Mouse (Mus musculus) c-Kit-positive CD71-positive TER-119-negative erythroid progenitor cells, embryonic 14.5 days (primary cell): ENCODE measurements around the gene Piezo1.

Source experiments
- DNase-seq: peaks from one replicate; pipeline ENCODE4 v3.0.0-alpha.2; 2013; ENCODE audit warnings: low read depth

Gene Piezo1

DNA sequence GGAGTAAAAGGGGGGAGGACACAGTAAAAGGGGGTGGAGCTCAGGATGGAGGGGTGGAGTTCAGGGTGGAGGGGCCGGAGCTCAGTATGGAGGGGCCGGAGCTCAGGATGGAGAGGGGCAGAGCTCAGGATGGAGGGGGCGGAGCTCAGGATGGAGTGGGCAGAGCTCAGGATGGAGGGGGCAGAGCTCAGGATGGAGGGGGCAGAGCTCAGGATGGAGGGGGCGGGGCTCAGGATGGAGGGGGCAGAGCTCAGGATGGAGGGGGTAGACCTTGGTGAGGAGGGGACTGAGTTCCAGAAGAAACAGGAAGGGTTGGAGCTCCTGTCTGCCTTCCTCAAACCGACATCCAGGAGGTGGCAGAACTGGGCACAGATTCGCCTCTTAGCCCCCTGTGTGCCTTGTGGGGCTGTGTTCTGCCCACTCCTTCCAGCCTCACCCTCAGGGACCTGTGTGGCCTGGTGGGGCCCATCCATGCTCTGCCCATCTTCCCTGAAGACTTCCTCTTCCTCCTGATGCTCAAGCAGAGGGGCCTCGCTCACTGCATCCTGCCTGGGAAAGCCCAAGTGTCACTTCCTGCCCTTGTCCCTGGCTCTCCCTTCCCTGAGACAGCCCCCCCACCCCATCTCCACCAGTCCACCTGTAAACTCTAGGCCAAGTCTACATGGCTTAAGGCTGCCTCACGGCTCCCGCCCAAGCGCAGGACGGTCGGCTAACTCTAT lies 54.0 kb downstream of the Piezo1 start:
- no peak for DNase-seq

DNA sequence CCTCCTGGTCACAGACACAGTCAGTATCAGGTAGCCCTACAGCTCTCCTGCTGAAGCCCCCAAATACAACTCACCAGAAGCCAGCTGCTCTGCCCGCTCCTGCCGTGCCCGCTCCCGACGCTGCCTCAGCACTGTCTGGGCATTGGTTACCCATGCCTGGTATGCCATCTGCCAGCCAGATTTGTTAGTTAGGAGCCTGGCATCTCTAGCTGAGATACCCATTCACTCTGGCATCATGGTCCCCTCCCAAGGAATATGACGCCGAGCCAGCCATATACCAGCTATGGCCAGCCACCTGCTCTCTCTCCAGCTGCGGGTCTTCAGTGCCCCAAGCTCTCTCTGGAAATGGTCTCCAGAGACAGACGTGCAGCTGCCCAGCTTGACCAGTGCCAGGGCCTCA lies 62.7 kb downstream of the Piezo1 start:
- no peak for DNase-seq

DNA sequence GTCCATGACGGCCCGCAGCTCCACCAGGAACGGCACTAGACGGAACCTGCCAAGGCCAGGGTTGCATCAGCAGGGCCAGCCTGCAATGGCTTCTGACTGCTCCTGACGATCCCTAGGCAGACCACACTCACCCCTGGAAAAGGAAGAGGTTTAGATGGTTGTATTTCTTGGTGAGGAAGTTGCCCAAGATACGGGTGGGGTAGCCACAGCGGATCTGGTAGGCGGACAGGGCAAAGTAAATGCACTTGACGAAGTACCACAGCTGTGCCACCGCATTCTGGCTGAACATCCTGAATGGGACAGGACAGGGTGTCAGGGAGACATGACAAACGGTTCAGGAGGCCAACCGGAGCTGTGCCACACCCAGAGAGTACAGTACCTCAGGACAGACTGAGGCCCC lies 66.3 kb downstream of the Piezo1 start:
- no peak for DNase-seq

DNA sequence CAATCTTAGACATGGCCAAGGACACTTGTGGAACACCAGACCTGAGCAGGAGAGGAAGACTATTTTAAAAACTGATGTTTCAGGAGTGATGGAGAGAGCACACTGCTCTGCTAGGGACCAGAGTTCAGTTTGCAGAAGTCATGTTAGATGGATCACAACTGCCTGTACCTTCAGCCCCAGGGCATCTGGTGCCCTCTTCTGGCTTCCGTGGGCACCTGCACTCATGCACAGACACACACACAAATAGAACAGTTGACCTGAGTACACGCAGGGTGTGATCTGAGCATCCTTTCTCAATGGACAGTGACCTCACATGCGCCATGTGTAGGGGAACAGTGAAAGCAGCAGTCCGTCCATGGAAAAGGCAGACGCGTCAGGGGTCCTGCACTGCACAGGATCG lies 67.3 kb downstream of the Piezo1 start:
- DNase-seq = no peak

DNA sequence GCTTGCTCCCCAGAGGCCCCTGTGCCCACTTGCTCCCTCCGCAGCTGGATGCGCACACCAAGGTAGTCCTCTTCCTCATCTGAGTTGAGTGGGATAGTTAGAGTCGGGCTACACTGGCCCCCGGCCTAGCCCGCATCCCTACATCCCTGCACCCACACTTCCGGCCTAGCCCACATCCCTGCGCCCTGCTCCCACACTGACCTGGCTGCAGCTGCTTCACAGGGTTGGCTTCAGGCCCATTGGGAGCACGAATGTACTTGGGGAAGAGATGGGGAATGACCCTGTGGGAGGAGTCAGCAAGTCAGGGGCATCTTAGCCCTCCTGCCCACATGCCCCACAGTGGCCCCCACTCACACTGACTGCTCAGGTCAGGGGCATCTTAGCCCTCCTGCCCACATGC lies 68.7 kb downstream of the Piezo1 start:
- no peak for DNase-seq

DNA sequence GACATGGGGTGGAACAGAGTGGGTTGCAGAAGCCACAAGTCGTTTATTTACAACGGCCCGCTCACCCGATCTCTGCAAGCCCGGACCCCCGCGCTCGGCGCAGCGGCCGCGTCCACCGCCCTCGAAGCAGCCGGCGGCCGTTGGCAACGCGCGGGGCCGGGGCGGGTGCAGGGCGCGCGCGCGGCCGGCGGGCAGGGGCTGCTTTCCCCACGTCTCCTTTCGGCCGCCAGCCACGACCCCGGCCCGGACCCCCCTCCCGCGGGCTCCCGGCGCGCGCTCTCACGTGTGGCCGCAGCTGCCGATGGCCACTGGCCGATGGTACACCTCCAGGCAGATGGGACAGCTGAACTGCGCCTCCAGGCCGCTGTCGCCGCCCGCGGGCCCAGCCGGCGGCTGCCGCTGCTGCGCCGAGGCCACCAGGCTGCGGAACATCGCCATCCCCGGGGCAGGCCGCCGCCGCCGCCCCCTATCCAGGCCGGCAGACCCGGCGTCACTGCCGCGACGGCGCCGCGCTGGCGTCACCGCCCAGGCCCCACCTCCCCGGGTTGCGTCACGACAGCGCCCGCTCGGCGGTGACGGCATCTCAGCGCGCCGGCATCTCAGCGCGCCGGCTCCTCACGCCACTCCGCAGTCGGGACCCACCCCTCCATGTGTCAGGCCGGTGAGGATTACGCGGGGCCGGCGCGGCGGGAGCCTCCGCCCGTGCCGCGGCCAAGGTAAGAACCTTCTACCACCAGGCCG lies 75.4 kb downstream of the Piezo1 start, which contains the start of the genes Rnf166 and Ctu2:
Rnf166 (minus strand) TSS at position 485 of the 741 bp plus-strand sequence.
Ctu2 (plus strand) TSS at position 564 of the 741 bp plus-strand sequence.
- DNase-seq = peak; percentile 76

DNA sequence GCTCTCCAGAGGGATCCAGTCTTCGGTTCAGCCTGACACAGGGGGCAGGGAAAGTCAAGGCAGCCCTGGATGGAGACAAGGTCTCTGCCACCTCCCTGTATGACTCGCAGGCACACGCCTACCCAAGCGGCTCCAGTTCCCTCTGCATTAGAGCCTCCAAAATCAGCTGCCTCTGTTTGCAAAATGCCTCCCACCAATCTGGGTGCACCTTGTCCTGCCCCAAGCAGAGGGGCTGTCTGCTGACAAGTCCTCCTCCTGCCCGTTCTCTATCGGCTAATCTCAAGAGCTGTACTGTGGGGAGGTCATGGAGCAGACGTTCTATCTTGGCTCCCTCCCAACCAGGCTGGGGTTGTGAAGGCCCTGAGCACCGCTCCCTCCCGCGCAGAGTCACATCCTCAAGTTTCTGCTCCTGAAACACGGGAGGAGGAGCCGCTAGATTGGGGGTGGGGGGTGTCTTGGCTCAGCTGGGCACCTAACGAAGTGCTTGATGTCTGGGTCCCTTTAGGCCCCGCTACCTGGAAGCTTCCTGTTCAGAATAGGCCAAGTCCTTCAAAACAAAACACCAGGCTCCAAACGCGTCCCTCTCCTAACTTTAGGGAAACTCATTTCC lies 76.1 kb downstream of the Piezo1 start:
- DNase-seq = peak; percentile 49

DNA sequence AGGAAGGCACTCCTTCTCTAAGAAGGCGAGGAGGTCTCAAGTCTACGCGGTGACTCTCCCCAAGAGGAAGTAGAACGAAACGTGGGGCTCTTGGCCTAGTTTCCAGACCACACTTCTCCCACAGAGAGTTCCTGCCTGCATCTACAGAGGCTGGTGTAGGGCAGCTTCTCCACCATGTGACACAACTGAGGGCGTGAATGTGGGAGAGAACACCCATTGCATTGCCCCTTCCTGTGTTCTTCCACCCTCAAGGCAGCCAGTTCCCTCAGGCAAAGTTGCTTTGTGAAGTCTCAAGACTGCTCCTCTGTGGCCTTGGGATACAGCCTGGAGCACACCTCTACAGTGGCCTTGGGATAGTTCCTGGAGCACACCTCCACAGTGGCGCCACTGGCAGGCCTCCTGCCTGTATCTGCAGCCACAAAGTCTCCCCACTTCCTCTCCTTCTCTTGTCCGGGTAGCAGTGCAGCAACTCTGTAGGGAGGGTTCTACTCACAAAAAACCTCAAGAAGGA lies 77.2 kb downstream of the Piezo1 start:
- DNase-seq = no peak

DNA sequence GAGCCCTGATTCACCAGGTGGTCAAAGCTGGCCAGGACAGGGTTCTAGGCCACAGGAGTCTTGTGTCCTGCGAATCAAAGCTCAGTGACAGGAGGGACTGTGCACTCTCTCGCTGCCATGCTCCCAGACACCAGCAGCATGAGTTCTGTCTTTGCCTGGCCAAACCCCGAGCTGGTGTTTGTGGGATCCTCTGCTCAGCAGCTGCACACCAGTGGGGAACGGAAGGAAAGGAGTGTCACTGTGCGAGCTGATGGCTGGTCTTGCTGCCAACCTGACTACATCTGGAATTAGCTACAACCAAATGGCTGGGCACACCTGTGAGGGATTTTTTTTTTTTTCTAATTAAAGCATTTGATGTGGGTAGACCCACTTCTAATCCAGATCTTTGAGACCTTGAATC lies 80.4 kb downstream of the Piezo1 start:
- DNase-seq = no peak

DNA sequence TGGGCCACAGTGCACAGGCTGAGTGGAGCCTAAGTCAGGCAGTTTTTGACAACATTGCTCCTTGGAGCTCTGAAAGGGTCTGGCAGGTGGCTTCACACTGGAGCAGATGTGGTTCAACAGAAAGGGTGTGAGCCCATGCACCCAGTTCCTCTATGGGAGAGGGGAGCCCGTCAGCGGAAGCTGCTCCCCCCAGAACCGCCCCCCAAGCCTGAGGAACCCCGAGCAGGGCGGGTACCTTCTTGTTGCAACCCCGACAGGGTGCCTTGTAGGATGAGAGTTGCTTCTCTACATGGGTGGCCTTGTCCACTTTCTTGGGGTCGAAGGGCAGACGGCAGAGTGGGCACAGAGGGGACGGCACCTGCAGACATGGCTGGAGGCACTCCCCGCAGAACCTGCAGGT lies 81.2 kb downstream of the Piezo1 start:
- DNase-seq = no peak

DNA sequence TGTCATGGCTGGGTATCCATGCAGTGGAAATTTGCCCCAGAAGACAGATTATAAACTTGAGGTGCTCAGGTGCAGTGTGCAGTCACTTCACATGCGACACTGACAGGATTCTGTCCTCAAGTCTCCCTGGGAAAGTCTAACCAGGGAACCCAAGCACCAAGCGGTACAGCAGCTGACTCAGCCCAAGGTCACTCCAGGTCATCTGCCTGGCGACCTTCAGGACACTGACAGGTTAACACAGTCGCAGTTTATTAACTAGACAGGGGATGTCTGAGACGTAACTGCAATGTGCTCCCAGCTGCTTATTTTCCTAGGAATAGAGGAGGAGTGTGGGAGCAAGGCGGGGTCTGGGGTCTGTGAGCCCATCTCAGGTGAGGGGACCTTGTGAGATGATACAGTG lies 81.7 kb downstream of the Piezo1 start:
- DNase-seq = no peak

DNA sequence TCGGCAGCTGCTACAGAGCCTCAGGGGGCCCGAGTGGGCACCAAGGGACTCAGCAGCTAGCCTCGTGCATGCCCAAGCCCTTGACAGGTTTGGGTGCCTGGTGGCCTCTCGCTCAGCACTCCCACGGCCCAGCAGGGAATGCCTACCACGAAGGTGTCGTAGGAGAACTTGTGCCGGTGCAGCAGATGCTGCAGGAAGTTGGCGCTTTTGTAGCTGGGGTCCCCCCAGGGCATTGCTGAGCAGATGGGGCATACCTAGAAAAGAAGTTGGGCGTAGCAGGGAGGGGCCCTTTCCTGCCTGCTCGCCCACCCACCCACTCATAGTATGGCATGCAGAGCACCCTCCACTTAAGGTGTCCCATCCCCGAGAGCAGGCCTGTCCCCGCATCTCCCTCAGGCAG lies 83.3 kb downstream of the Piezo1 start:
- no peak for DNase-seq

DNA sequence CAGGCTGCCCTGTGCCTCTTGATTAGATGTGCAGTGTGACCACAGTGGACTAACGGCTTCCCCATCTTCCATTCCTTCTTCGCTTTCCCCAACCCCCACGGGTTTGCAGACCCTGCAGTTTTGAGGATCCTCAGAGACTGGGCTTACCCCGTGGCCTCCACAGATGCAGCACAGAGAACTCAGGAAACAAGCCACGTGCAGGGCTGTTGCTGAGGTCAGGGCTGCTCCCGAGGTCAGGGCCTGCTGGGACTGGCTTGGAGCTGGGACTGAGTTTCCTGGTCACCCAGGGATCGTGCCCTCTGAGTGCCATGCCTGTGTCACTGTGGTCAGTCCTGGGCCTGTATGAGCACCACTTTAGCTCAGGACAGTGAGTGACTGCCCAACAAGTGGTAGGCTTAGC lies 86.1 kb downstream of the Piezo1 start:
- DNase-seq = no peak

DNA sequence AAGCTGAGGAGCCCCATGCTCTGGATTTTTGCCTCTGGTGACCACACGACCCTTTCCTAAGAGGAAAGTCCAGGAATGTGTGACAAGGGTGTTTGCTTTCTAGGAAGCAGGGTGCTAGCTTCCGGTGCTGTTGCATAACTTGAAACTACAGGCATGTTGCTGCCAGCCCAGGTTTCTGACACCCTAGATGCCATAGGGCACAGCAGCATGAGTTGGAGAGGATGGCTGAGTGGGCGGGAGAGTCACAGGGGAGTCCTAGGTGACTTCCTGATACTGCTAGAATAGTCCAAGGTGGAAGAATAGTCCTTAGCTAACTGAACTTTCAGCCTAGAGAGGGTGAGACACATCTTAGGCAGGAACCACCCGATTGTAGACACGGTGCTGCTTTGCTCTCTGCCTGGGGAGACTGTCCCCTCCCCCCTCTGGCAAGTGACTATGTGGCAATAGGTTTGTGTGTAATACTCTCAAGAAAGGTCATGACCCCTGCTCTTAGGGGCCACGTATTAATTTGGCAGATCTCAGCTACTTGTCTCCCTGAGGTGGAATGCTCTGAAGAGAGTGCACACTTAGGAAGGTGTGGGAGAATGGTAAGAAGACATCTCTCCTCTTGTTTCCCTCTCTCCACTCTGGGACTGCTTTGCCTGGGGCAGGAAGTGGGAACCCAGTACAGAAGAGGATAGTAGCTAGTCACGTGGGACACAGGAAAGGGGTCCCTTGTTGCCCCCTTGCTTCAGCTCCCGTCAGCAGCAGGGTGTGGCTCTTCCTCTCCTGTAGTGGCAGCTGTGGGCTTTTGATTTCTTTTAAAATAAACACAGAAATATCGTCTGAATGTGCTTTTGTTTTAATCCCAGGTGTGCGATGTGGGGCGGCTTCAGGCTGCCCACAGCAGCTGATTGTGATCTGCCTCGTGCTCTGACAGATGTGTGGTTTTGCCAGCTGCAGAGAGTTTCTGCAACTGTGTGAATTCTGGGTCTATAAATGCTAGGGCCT lies 87.2 kb downstream of the Piezo1 start:
- DNase-seq = no peak

DNA sequence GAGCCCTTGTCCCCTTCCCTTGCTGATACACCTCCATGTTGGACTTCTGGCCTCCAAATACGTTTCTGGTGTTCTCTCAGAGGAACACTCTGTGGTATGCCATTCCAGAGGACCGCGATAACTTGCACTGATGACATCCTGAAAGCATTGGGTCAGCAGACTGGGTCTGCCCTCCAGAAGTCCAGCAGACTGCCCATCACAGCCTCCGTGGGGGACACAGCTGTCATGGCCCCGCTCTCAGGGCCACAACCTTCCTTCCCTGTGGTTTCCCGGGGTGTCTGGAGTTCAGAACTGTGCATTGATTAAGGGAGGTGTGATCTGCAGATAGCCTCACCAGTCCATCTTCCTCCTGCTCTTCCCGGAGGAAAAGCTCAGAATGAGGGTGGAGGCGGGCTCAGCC lies 88.6 kb downstream of the Piezo1 start:
- no peak for DNase-seq

DNA sequence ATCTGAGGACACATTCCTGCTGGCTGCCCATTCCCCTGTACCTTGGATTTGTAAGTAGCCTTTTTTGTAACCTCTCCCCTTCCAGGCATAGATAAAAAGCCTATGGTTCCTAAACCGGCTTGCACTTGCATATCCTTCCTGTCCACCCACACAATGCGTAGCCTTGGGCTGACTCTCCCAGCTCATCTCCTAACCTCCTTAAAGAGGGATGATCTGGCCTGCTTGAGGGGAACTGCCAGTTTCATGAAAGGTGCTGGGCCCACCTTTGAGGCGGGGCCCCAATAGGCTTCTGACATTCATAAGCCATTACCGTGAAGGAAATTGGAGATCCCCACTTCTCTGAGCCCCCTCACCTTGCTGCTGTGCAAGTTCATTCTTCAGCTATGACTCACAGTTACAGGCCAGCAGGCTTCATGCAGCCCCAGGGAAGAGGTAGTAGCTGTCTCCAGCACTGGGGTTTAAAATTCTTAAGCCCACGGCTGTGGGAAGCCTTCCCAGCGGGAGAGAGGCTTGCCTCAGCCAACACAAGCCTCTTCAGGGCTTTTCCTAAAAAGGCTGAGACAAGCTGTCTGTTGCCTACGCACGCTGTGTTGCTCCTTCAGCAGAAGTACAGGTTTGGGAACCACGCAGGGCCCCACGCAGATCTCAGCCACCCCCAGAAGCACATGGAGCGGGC lies 89.5 kb downstream of the Piezo1 start:
- no peak for DNase-seq

DNA sequence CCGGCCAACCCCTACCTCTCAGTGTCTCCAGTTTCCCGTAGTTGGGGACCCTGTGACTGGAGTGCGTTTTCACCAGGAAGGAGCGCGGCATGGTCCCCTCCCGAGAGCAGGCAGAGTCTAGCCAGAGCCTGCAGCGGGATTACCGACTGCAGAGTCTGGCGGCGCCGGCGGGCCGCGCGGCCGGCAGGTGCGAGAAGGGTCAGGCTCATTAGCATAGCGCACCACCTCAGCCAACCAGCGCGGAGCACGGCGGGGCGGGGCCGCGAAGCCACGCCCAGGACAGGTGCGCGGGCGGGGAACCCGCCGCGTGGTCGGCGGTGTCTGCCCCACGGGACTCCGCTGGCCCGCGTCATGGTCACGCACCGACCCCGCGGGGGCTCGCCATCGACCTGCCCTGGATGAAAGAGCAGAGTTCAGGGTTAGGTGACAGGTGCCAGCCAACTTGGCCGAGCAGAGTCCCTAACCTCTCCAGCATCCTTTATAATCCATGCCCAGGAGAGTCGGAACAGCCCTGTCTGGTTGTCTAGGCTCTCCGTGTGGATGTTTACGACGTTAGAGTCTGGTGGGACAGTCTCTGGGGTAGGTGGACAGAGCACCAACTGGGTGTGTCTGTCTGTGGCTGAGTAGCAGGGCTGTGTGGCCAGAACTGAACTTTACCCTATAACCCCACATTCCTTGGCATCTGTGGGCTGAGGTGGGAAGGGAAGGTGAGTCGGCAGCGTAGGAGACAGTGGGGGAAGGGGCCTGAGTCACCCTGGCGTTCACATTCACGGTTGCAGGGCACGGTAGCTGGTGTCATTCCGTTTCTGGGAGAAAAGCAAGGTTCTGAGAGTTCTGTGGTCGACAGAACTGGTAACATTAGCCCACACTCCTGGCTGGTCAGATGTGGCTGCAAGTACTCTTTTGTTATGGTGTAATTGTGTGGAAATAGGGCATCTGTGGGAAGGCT lies 90.3 kb downstream of the Piezo1 start, which contains the start of gene Snai3:
Snai3 (minus strand) TSS at position 210 of the 949 bp plus-strand sequence.
- DNase-seq = no peak

DNA sequence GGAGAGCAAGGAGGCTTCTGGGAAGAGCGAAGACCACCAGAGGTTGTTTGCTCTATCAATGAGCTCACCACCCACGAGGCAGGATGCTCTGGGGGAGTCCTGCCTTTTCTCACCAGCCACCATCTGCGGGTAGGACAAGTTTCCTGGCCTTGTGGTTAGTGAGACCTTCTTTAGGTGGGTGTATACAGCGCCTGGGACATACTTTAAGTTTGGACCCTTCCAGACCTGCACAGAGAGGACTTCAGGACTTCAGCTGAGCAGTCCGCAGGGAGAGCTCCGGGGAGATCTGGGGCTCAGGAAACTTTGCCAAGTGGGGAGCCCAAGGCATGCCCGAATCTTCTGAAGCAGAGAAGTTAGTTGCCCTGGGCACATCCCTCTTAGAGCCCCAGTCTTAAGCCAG lies 91.1 kb downstream of the Piezo1 start:
- DNase-seq = no peak

DNA sequence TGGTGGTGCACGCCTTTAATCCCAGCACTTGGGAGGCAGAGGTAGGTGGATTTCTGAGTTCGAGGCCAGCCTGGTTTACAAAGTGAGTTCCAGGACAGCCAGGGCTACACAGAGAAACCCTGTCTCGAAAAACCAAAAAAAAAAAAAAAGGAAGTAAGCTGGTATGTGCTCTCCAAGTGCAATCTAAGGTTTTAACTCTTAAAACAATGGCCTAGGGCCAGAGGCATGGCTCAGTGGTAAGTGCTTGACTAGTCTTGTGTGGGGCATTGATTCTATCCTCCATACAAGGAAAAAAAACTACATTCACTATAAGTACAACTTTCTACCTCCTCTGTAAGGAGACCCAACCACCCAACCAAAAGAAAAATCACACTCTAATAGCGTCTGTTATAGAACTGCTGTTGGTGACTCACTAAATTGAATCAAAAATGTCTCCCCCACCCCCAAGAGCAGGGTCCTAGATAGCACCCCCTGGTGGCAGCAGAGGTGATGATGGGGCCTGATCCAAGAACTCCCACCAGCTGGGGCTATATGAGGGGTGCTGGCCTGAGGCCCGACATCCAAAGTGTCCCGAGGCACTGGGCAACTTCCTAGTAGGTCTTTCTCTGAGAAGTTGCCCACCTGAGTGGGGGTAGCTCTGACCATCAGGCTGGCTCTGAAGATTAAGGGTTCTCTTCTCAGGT lies 91.8 kb downstream of the Piezo1 start:
- DNase-seq = no peak
